Mouse (Mus musculus) hindbrain, embryonic 11.5 days (tissue): ENCODE data around the gene Zfp800. TPM values are rescaled to one million over a fixed set of nuclear protein-coding genes. Genes with fewer than 3 reads are reported as not detected.

Experiments
- ATAC-seq: fragments of 200-750 bp; cut with Nextera tagmentation; 2 replicates; pipeline ENCODE4 v1.8.0; 2017; ENCODE audit warnings: mild to moderate bottlenecking, moderate TSS enrichment, moderate library complexity; ENCODE audit not compliant: low FRiP score
- DNase-seq: peaks from one replicate; pipeline ENCODE4 v3.0.0-alpha.2; 2015; ENCODE audit warnings: low spot score
- H3K27ac ChIP-seq: fragments of 300-500 bp; sonication (generic); 2 replicates; pipeline ENCODE4 v1.5.1; 2014; ENCODE audit warnings: mild to moderate bottlenecking, low read depth, low read length
- H3K27me3 ChIP-seq: fragments of 300-500 bp; sonication (generic); 2 replicates; pipeline ENCODE4 v1.6.1; 2014; ENCODE audit warnings: mild to moderate bottlenecking, low read length, moderate library complexity, mixed read lengths; ENCODE audit not compliant: control insufficient read depth, insufficient read depth
- H3K36me3 ChIP-seq: fragments of 300-500 bp; sonication (generic); 2 replicates; pipeline ENCODE4 v1.6.1; 2014; ENCODE audit warnings: mild to moderate bottlenecking, low read length, moderate library complexity, mixed read lengths; ENCODE audit not compliant: control insufficient read depth, insufficient read depth
- H3K4me1 ChIP-seq: fragments of 300-500 bp; sonication (generic); replicated peaks from 2 replicates; pipeline ENCODE4 v1.6.1; 2014; ENCODE audit warnings: low read length, mixed read lengths; ENCODE audit not compliant: control insufficient read depth, insufficient read depth
- H3K4me2 ChIP-seq: fragments of 300-500 bp; sonication (generic); replicated peaks from 2 replicates; pipeline ENCODE4 v1.6.1; 2014; ENCODE audit warnings: mild to moderate bottlenecking, low read depth, low read length
- H3K4me3 ChIP-seq: fragments of 300-500 bp; sonication (generic); 2 replicates; pipeline ENCODE4 v1.5.1; 2014; ENCODE audit warnings: low read depth, low read length
- H3K9ac ChIP-seq: fragments of 300-500 bp; sonication (generic); 2 replicates; pipeline ENCODE4 v1.6.1; 2014; ENCODE audit warnings: low read depth, low read length
- H3K9me3 ChIP-seq: fragments of 300-500 bp; sonication (generic); 2 replicates; pipeline ENCODE4 v1.6.1; 2016; ENCODE audit warnings: low read length; ENCODE audit not compliant: control insufficient read depth
- WGBS: fragments of 180-500 bp; shearing (Covaris S2); extraction: QIAGEN DNeasy Blood & Tissue Kit; methylation state at CpG from one replicate; pipeline ENCODE4 v1.1.7; 2014; 5-methylcytosine and 5-hydroxymethylcytosine counted together
- polyA plus RNA-seq: library from polyadenylated mRNA; unstranded; fragments of >200 nt; fragmentation: Nextera tagmentation; extraction: Ambion mirVana; gene quantifications from 2 replicates; pipeline ENCODE4 v1.2.1, GENCODE M21; 2014

Zfp800 gene
- polyA plus RNA-seq, 1 experiment from 2014 or later = 32.2 TPM

- Histone ChIP-seq H3K4me2 (no peak overlapping the region), H3K9me3 (no peaks in the 10 kb centered on the region), H3K27me3 (no peaks in the 10 kb centered on the region), H3K36me3 (no peaks in the 10 kb centered on the region), H3K4me1 (no peaks in the 10 kb centered on the region), H3K4me3 (no peak overlapping the region), H3K9ac (no peak overlapping the region), H3K27ac (no peak overlapping the region)
- 59% methylated on average over 4 of the region's 4 CpGs for WGBS
- no peak for DNase-seq
- no peak for ATAC-seq
Observed at GRCm38 (mm10) chr6:28381983-28382382, 15.8 kb downstream of the Zfp800 start.

GRCm38 (mm10) chr6:28369966-28370683 is 27.7 kb downstream of the Zfp800 start:
- no peaks in the 10 kb centered on the region for H3K27me3 ChIP-seq
- H3K4me1 ChIP-seq = no peaks in the 10 kb centered on the region
- H3K9me3 ChIP-seq = no peaks in the 10 kb centered on the region
- no peak overlapping the region for H3K4me2 ChIP-seq
- no peak overlapping the region for H3K4me3 ChIP-seq
- no peak overlapping the region for H3K27ac ChIP-seq
- no peaks in the 10 kb centered on the region for H3K36me3 ChIP-seq
- no peak for DNase-seq
- WGBS = 88% methylated on average over 6 of the region's 6 CpGs
- H3K9ac ChIP-seq = no peak overlapping the region
- no peak for ATAC-seq

- Histone ChIP-seq H3K4me2 (no peak overlapping the region), H3K27me3 (no peaks in the 10 kb centered on the region), H3K4me3 (no peak overlapping the region), H3K36me3 (no peaks in the 10 kb centered on the region), H3K27ac (no peak overlapping the region), H3K4me1 (no peaks in the 10 kb centered on the region), H3K9me3 (no peaks in the 10 kb centered on the region), H3K9ac (no peak overlapping the region)
- 94% methylated on average over 9 of the region's 9 CpGs for WGBS
- DNase-seq (no peak), ATAC-seq (no peak)
Observed at GRCm38 (mm10) chr6:28367575-28367974, 30.2 kb downstream of the Zfp800 start.

GRCm38 (mm10) chr6:28351066-28351465 is 46.7 kb downstream of the Zfp800 start:
- no peak for ATAC-seq
- DNase-seq = no peak
- no peaks in the 10 kb centered on the region for H3K36me3 ChIP-seq
- 69% methylated on average over 3 of the region's 3 CpGs for WGBS
- no peak overlapping the region for H3K4me2 ChIP-seq
- no peaks in the 10 kb centered on the region for H3K9me3 ChIP-seq
- H3K9ac ChIP-seq = no peak overlapping the region
- H3K27ac ChIP-seq = no peak overlapping the region
- H3K4me1 ChIP-seq = no peaks in the 10 kb centered on the region
- H3K27me3 ChIP-seq = no peaks in the 10 kb centered on the region
- no peak overlapping the region for H3K4me3 ChIP-seq

GRCm38 (mm10) chr6:28345677-28346076 is 52.1 kb downstream of the Zfp800 start:
- Histone ChIP-seq H3K36me3 (no peaks in the 10 kb centered on the region), H3K4me3 (no peak overlapping the region), H3K27ac (no peak overlapping the region), H3K9me3 (no peaks in the 10 kb centered on the region), H3K4me1 (no peaks in the 10 kb centered on the region), H3K9ac (no peak overlapping the region), H3K4me2 (no peak overlapping the region), H3K27me3 (no peaks in the 10 kb centered on the region)
- DNase-seq = no peak
- ATAC-seq = peak; percentile 40; the same call in 1 of the 2 replicates

GRCm38 (mm10) chr6:28345181-28345580 is 52.6 kb downstream of the Zfp800 start:
- DNase-seq (peak; percentile 39), ATAC-seq (peak; percentile 53)
- Histone ChIP-seq H3K36me3 (no peaks in the 10 kb centered on the region), H3K9ac (no peak overlapping the region), H3K9me3 (no peaks in the 10 kb centered on the region), H3K4me3 (no peak overlapping the region), H3K4me1 (no peaks in the 10 kb centered on the region), H3K4me2 (no peak overlapping the region), H3K27ac (no peak overlapping the region), H3K27me3 (no peaks in the 10 kb centered on the region)
- 44% methylated on average over 7 of the region's 7 CpGs for WGBS

GRCm38 (mm10) chr6:28342863-28343262 is 54.9 kb downstream of the Zfp800 start:
- Histone ChIP-seq H3K27ac (no peak overlapping the region), H3K36me3 (no peaks in the 10 kb centered on the region), H3K4me3 (no peak overlapping the region), H3K9me3 (no peaks in the 10 kb centered on the region), H3K4me2 (no peak overlapping the region), H3K9ac (no peak overlapping the region), H3K27me3 (no peaks in the 10 kb centered on the region), H3K4me1 (no peaks in the 10 kb centered on the region)
- WGBS = 84% methylated on average over 5 of the region's 5 CpGs
- DNase-seq (no peak), ATAC-seq (no peak)

- Histone ChIP-seq H3K4me1 (no peaks in the 10 kb centered on the region), H3K36me3 (no peaks in the 10 kb centered on the region), H3K27me3 (no peaks in the 10 kb centered on the region), H3K4me2 (no peak overlapping the region), H3K9me3 (no peaks in the 10 kb centered on the region), H3K27ac (no peak overlapping the region), H3K4me3 (no peak overlapping the region), H3K9ac (no peak overlapping the region)
- ATAC-seq = no peak
- DNase-seq = no peak
- 97% methylated on average over 4 of the region's 4 CpGs for WGBS
Observed at GRCm38 (mm10) chr6:28341174-28341573, 56.6 kb downstream of the Zfp800 start.

- no peak overlapping the region for H3K4me3 ChIP-seq
- H3K36me3 ChIP-seq = no peaks in the 10 kb centered on the region
- 92% methylated on average over 5 of the region's 5 CpGs for WGBS
- ATAC-seq (no peak), DNase-seq (no peak)
- no peaks in the 10 kb centered on the region for H3K4me1 ChIP-seq
- no peaks in the 10 kb centered on the region for H3K27me3 ChIP-seq
- H3K9me3 ChIP-seq = no peaks in the 10 kb centered on the region
- no peak overlapping the region for H3K27ac ChIP-seq
- no peak overlapping the region for H3K9ac ChIP-seq
- no peak overlapping the region for H3K4me2 ChIP-seq
Observed at GRCm38 (mm10) chr6:28339410-28339809, 58.4 kb downstream of the Zfp800 start.
